Mouse (Mus musculus) limb, embryonic 14.5 days (tissue): Measurements from ENCODE around the gene Fhit. TPM values are rescaled to one million over a fixed set of nuclear protein-coding genes. Genes with fewer than 3 reads are reported as not detected.

Experiments used
- ATAC-seq: fragments of 200-750 bp; cut with Nextera tagmentation; 2 replicates; pipeline ENCODE4 v1.8.0; 2017; ENCODE audit warnings: low read depth, moderate number of reproducible peaks, moderate TSS enrichment; ENCODE audit not compliant: low FRiP score
- DNase-seq: peaks from one replicate; pipeline ENCODE4 v3.0.0-alpha.2; 2015; ENCODE audit warnings: low spot score
- H3K27ac ChIP-seq: fragments of 300-500 bp; sonication (generic); replicated peaks from 2 replicates; pipeline ENCODE4 v1.5.1; 2014; ENCODE audit warnings: low read depth, mild to moderate bottlenecking, low read length, moderate library complexity, mixed read lengths
- H3K27me3 ChIP-seq: fragments of 300-500 bp; sonication (generic); 2 replicates; pipeline ENCODE4 v1.6.1; 2014; ENCODE audit warnings: low read length, mixed read lengths; ENCODE audit not compliant: control insufficient read depth, insufficient read depth
- H3K36me3 ChIP-seq: fragments of 300-500 bp; sonication (generic); 2 replicates; pipeline ENCODE4 v1.6.1; 2014; ENCODE audit warnings: mild to moderate bottlenecking, low read length, moderate library complexity, mixed read lengths; ENCODE audit not compliant: control insufficient read depth, insufficient read depth
- H3K4me1 ChIP-seq: fragments of 300-500 bp; sonication (generic); 2 replicates; pipeline ENCODE4 v1.6.1; 2014; ENCODE audit warnings: antibody characterized with exemption, low read length, mixed read lengths; ENCODE audit not compliant: control insufficient read depth, insufficient read depth
- H3K4me2 ChIP-seq: fragments of 300-500 bp; sonication (generic); replicated peaks from 2 replicates; pipeline ENCODE4 v1.6.1; 2014; ENCODE audit warnings: low read depth, mild to moderate bottlenecking, low read length, moderate library complexity; ENCODE audit not compliant: severe bottlenecking
- H3K4me3 ChIP-seq: fragments of 300-500 bp; sonication (generic); replicated peaks from 2 replicates; pipeline ENCODE4 v1.5.1; 2014; ENCODE audit warnings: low read length
- H3K9ac ChIP-seq: fragments of 300-500 bp; sonication (generic); 2 replicates; pipeline ENCODE4 v1.6.1; 2014; ENCODE audit warnings: mild to moderate bottlenecking, low read depth, low read length, moderate library complexity; ENCODE audit not compliant: severe bottlenecking
- H3K9me3 ChIP-seq: fragments of 300-500 bp; sonication (generic); 2 replicates; pipeline ENCODE4 v1.6.1; 2016; ENCODE audit warnings: low read length; ENCODE audit not compliant: control insufficient read depth
- POLR2A ChIP-seq: fragments of 200-500 bp; IDR thresholded peaks from 2 replicates; pipeline ENCODE4 v1.8.0; 2012; ENCODE audit warnings: inconsistent platforms, mild to moderate bottlenecking, moderate library complexity, borderline replicate concordance; ENCODE audit not compliant: insufficient read depth, insufficient read length; ENCODE audit errors: extremely low read depth
- WGBS: fragments of 180-500 bp; shearing (Covaris S2); extraction: QIAGEN DNeasy Blood & Tissue Kit; methylation state at CpG from one replicate; pipeline ENCODE4 v1.1.7; 2014; 5-methylcytosine and 5-hydroxymethylcytosine counted together
- polyA plus RNA-seq, 2 experiments: library from polyadenylated mRNA; depleted of rRNA in 1 of 2; stranded (reverse) in 1 of 2; unstranded in 1 of 2; fragments of >200 nt; fragmentation: Nextera tagmentation in 1 of 2; extraction: Ambion mirVana in 1 of 2; gene quantifications; 2 replicates each; pipeline versions ENCODE4 v1.2.1 to v1.2.3; 2012 to 2014

Gene Fhit
- polyA plus RNA-seq, 2 experiments, result 3.5 to 7.6 TPM

GRCm38 (mm10) chr14:9658445-9658844 is 1503.4 kb downstream of the Fhit start:
- H3K27me3 ChIP-seq, result no peaks in the 10 kb centered on the region
- DNase-seq (no peak), ATAC-seq (no peak)
- H3K9me3 ChIP-seq, result no peaks in the 10 kb centered on the region
- no peaks in the 10 kb centered on the region for H3K36me3 ChIP-seq
- WGBS, result 54% methylated on average over 1 of the region's 1 CpGs
- no peak overlapping the region for H3K27ac ChIP-seq
- no peak overlapping the region for H3K9ac ChIP-seq
- H3K4me1 ChIP-seq, result no peaks in the 10 kb centered on the region
- TF ChIP-seq POLR2A, result no peak
- H3K4me2 ChIP-seq, result no peak overlapping the region
- H3K4me3 ChIP-seq, result no peak overlapping the region

DNA sequence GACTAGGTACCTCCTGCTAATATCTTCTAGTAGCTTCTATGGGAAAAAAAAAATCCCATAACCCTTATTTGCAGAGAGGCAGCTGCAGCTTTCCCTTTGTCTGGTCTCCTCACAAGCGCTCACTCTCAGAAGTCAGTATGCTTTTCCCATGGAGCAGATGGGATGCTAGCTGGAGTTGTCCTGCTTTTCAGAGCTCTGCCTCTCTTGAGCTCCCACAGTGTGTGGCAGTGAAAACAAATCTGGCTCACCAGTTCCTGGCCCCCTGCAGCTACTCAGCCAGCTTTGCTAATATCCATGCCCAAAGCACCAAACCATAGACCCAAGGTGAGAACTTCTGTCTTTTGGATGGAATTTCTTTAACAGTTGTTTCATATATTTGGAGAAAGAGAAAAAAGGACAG is 1510.4 kb downstream of the Fhit start:
- no peak for TF ChIP-seq POLR2A
- no peak overlapping the region for H3K4me2 ChIP-seq
- WGBS, result 82% methylated on average over 1 of the region's 1 CpGs
- H3K4me1 ChIP-seq, result no peaks in the 10 kb centered on the region
- no peak overlapping the region for H3K4me3 ChIP-seq
- H3K27ac ChIP-seq, result no peak overlapping the region
- H3K9me3 ChIP-seq, result no peaks in the 10 kb centered on the region
- DNase-seq (no peak), ATAC-seq (no peak)
- H3K27me3 ChIP-seq, result no peaks in the 10 kb centered on the region
- no peak overlapping the region for H3K9ac ChIP-seq
- no peaks in the 10 kb centered on the region for H3K36me3 ChIP-seq

- H3K36me3 ChIP-seq, result no peaks in the 10 kb centered on the region
- no peaks in the 10 kb centered on the region for H3K9me3 ChIP-seq
- H3K9ac ChIP-seq, result no peak overlapping the region
- 72% methylated on average over 1 of the region's 1 CpGs for WGBS
- H3K4me2 ChIP-seq, result no peak overlapping the region
- no peaks in the 10 kb centered on the region for H3K4me1 ChIP-seq
- no peak for TF ChIP-seq POLR2A
- ATAC-seq (no peak), DNase-seq (no peak)
- no peak overlapping the region for H3K4me3 ChIP-seq
- H3K27me3 ChIP-seq, result no peaks in the 10 kb centered on the region
- no peak overlapping the region for H3K27ac ChIP-seq
Measured at GRCm38 (mm10) chr14:9648416-9648815, 1513.4 kb downstream of the Fhit start.

GRCm38 (mm10) chr14:9646233-9646632 is 1515.6 kb downstream of the Fhit start:
- no peak for DNase-seq
- no peaks in the 10 kb centered on the region for H3K27me3 ChIP-seq
- no peak for ATAC-seq
- WGBS, result 86% methylated on average over 7 of the region's 7 CpGs
- H3K9me3 ChIP-seq, result no peaks in the 10 kb centered on the region
- no peaks in the 10 kb centered on the region for H3K36me3 ChIP-seq
- no peak overlapping the region for H3K27ac ChIP-seq
- no peak overlapping the region for H3K9ac ChIP-seq
- H3K4me1 ChIP-seq, result no peaks in the 10 kb centered on the region
- no peak overlapping the region for H3K4me3 ChIP-seq
- TF ChIP-seq POLR2A, result no peak
- no peak overlapping the region for H3K4me2 ChIP-seq

DNA sequence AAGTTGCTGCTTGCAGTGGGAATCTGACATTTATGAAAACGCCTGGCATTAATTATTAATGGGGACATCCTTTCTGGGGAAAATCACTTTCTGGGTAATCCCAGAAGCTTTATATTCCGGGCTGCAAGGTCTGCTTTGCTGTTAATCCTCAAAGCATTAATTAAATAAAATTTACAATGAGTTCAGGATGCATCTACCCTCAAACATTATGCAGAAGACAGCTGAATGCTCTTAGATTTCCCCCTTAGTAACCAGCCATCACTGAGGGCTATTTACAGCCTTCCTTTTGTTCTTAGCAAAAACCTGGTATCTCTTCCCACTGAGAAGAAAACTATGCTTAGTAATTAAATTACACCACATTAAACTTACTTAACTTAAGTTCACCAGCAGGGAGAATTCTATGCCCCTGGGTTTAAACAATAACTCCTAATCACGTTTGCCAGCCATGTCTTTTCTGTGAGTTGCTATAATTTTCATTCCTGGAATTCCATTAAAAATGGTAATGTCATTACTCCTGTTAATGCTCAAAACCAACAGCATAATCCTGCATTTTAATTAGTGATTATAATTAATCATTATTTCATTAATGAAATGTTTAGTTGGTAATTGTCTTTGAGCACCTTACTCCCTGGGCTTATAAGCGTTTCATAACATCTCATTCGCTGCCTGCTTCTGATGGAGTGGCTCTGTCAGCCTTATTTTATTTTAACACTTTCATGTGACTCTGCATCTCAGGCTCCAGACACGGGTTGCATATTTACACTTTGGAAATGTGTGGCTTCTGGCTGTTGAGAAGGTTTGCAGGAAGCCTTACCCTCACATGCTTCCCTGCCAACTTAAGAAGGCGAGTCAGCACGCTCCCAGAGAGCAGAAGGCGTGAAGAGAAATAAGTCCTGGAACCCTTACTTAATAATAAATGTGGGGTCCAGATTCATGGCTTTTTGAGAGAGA is 1517.3 kb downstream of the Fhit start:
- H3K9me3 ChIP-seq, result no peaks in the 10 kb centered on the region
- TF ChIP-seq POLR2A, result no peak
- no peak overlapping the region for H3K27ac ChIP-seq
- no peaks in the 10 kb centered on the region for H3K27me3 ChIP-seq
- no peaks in the 10 kb centered on the region for H3K4me1 ChIP-seq
- ATAC-seq (no peak), DNase-seq (no peak)
- no peak overlapping the region for H3K4me2 ChIP-seq
- H3K4me3 ChIP-seq, result no peak overlapping the region
- 29% methylated on average over 9 of the region's 9 CpGs for WGBS
- H3K36me3 ChIP-seq, result no peaks in the 10 kb centered on the region
- H3K9ac ChIP-seq, result no peak overlapping the region

- H3K4me3 ChIP-seq, result no peak overlapping the region
- no peak for TF ChIP-seq POLR2A
- 59% methylated on average over 7 of the region's 7 CpGs for WGBS
Measured at GRCm38 (mm10) chr14:9643700-9644099, 1518.1 kb downstream of the Fhit start.

More at GRCm38 (mm10) chr14:9643700-9644099, 1518.1 kb downstream of the Fhit start:
- H3K27ac ChIP-seq, result no peak overlapping the region
- no peak overlapping the region for H3K9ac ChIP-seq
- H3K36me3 ChIP-seq, result no peaks in the 10 kb centered on the region
- no peaks in the 10 kb centered on the region for H3K27me3 ChIP-seq
- no peak overlapping the region for H3K4me2 ChIP-seq
- DNase-seq (no peak), ATAC-seq (no peak)
- no peaks in the 10 kb centered on the region for H3K9me3 ChIP-seq
- no peaks in the 10 kb centered on the region for H3K4me1 ChIP-seq
